Mouse (Mus musculus) intestine, postnatal 0 days (tissue): ENCODE results near the gene Ppp1r11. TPM values are rescaled to one million over a fixed set of nuclear protein-coding genes. Genes with fewer than 3 reads are reported as not detected.

Experiments
- ATAC-seq: fragments of 200-750 bp; cut with Nextera tagmentation; 2 replicates; pipeline ENCODE4 v1.8.0; 2017; ENCODE audit warnings: mild to moderate bottlenecking, moderate TSS enrichment, moderate library complexity
- H3K27ac ChIP-seq: fragments of 300-500 bp; sonication (generic); 2 replicates; pipeline ENCODE4 v1.5.1; 2014; ENCODE audit warnings: mild to moderate bottlenecking, low read depth, low read length, moderate library complexity
- H3K27me3 ChIP-seq: fragments of 300-500 bp; sonication (generic); replicated peaks from 2 replicates; pipeline ENCODE4 v1.6.1; 2014; ENCODE audit warnings: low read length, mixed read lengths; ENCODE audit not compliant: control insufficient read depth, insufficient read depth
- H3K36me3 ChIP-seq: fragments of 300-500 bp; sonication (generic); 2 replicates; pipeline ENCODE4 v1.6.1; 2014; ENCODE audit warnings: mild to moderate bottlenecking, moderate library complexity; ENCODE audit not compliant: control insufficient read depth, insufficient read depth
- H3K4me1 ChIP-seq: fragments of 300-500 bp; sonication (generic); replicated peaks from 2 replicates; pipeline ENCODE4 v1.6.1; 2014; ENCODE audit warnings: antibody characterized with exemption, low read length, mixed read lengths; ENCODE audit not compliant: control insufficient read depth, insufficient read depth
- H3K4me2 ChIP-seq: fragments of 300-500 bp; sonication (generic); replicated peaks from 2 replicates; pipeline ENCODE4 v1.6.1; 2014; ENCODE audit warnings: low read depth, mild to moderate bottlenecking, moderate library complexity
- H3K4me3 ChIP-seq: fragments of 300-500 bp; sonication (generic); 2 replicates; pipeline ENCODE4 v1.5.1; 2014; ENCODE audit warnings: low read depth, low read length
- H3K9ac ChIP-seq: fragments of 300-500 bp; sonication (generic); 2 replicates; pipeline ENCODE4 v1.6.1; 2014; ENCODE audit warnings: mild to moderate bottlenecking, low read depth, low read length
- H3K9me3 ChIP-seq: fragments of 300-500 bp; sonication (generic); 2 replicates; pipeline ENCODE4 v1.6.1; 2016; ENCODE audit warnings: mixed run types; ENCODE audit not compliant: control insufficient read depth
- CTCF ChIP-seq: sonication (generic); IDR thresholded peaks from 2 replicates; pipeline ENCODE4 v1.5.1; 2016; ENCODE audit warnings: low read depth, mild to moderate bottlenecking, control low read depth, antibody characterized with exemption, moderate library complexity
- WGBS: fragments of 180-500 bp; shearing (Covaris S2); extraction: QIAGEN DNeasy Blood & Tissue Kit; methylation state at CpG from one replicate; pipeline ENCODE4 v1.1.7; 2014; 5-methylcytosine and 5-hydroxymethylcytosine counted together
- polyA plus RNA-seq: library from polyadenylated mRNA; unstranded; fragments of >200 nt; fragmentation: Nextera tagmentation; extraction: Ambion mirVana; gene quantifications from 2 replicates; pipeline ENCODE4 v1.2.1, GENCODE M21; 2015

Gene Ppp1r11
- polyA plus RNA-seq, 1 experiment from 2014 or later = 96.1 TPM

- no peak overlapping the region for H3K4me2 ChIP-seq
- ATAC-seq = no peak
- H3K27ac ChIP-seq = no peak overlapping the region
- H3K9me3 ChIP-seq = no peaks in the 10 kb centered on the region
- WGBS = 86% methylated on average over 1 of the region's 1 CpGs
- no peak overlapping the region for H3K4me3 ChIP-seq
- no peaks in the 10 kb centered on the region for H3K27me3 ChIP-seq
- H3K4me1 ChIP-seq = no peaks in the 10 kb centered on the region
- TF ChIP-seq CTCF = no peak
- H3K9ac ChIP-seq = no peak overlapping the region
- no peaks in the 10 kb centered on the region for H3K36me3 ChIP-seq
Observed at GRCm38 (mm10) chr17:36966875-36967274, 15.3 kb upstream of the Ppp1r11 start.

- no peak overlapping the region for H3K4me3 ChIP-seq
- peak; percentile 29 for TF ChIP-seq CTCF
- peaks cover 1% of the 10 kb centered on the region; the same call in 1 of the 2 replicates for H3K36me3 ChIP-seq
- H3K4me2 ChIP-seq = no peak overlapping the region
- no peaks in the 10 kb centered on the region for H3K9me3 ChIP-seq
- peaks cover 4% of the 10 kb centered on the region; the same call in 1 of the 2 replicates for H3K4me1 ChIP-seq
- H3K27ac ChIP-seq = no peak overlapping the region
- no peaks in the 10 kb centered on the region for H3K27me3 ChIP-seq
- no peak overlapping the region for H3K9ac ChIP-seq
- 48% methylated on average over 1 of the region's 1 CpGs for WGBS
- no peak for ATAC-seq
Observed at GRCm38 (mm10) chr17:36961125-36961524, 9.6 kb upstream of the Ppp1r11 start.

GRCm38 (mm10) chr17:36958884-36959283 lies 7.3 kb upstream of the Ppp1r11 start:
- Histone ChIP-seq H3K27ac (peak overlapping the region; percentile 47), H3K4me1 (peaks cover 4% of the 10 kb centered on the region; the same call in 1 of the 2 replicates), H3K9me3 (no peaks in the 10 kb centered on the region), H3K4me3 (peak overlapping the region; percentile 56), H3K9ac (peak overlapping the region; percentile 74), H3K27me3 (no peaks in the 10 kb centered on the region), H3K36me3 (peaks cover 9% of the 10 kb centered on the region), H3K4me2 (peak overlapping the region; percentile 75)
- ATAC-seq = no peak
- TF ChIP-seq CTCF = no peak
- 8% methylated on average over 12 of the region's 12 CpGs for WGBS

DNA sequence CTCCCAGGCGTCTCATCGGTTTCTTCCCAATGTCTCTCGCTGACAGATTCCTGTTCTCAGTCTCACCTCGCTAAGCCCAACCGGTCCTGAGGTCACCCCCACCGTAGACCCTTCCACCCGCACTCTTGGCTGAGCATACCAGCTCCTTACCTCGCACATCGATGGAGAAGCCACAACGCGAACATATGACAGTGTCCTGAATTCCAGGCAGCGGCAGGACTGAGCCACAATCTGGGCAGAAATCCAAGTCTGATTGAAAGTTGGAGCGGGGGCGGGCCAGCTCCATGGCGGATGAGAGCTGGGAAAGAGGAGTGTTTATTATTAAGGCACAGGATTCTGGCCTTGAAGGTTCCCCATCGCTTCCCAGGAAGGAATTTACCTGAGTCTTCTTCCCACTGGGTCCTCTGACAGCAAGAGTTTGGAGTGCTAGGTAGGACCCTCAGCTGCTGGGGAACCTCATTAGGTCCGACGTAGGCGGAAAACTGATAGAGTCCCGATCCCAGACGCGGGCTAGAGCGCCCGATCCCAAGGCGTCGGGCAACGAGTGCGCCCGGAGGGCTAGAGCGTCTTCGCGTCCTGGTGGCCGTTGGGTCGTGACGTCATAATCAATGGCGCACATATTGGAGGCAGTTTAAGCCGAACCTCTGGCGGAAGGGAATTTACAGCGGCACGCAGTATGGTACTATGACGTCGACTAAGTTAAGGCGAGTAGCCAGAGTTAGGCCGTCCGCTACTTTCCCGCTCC lies 6.6 kb upstream of the Ppp1r11 start, which contains the start of the genes Znrd1 and Znrd1as:
TSS of gene Znrd1 (minus strand) at position 561 of the 745 bp plus-strand sequence.
TSS of gene Znrd1as (plus strand) at position 594 of the 745 bp plus-strand sequence.
- Histone ChIP-seq H3K4me2 (peak within 1 kb of the TSS; percentile 75), H3K36me3 (peaks cover 13% of the 10 kb centered on the region), H3K4me3 (peak within 1 kb of the TSS; percentile 56), H3K27ac (peak within 1 kb of the TSS; percentile 47), H3K4me1 (peaks cover 4% of the 10 kb centered on the region; the same call in 1 of the 2 replicates), H3K9me3 (no peaks in the 10 kb centered on the region), H3K9ac (peak within 1 kb of the TSS; percentile 74), H3K27me3 (no peaks in the 10 kb centered on the region)
- under 1% methylated on average over 46 of the region's 46 CpGs for WGBS
- peak; percentile 99 for ATAC-seq
- TF ChIP-seq CTCF = no peak; the same call in 1 of the 2 replicates

DNA sequence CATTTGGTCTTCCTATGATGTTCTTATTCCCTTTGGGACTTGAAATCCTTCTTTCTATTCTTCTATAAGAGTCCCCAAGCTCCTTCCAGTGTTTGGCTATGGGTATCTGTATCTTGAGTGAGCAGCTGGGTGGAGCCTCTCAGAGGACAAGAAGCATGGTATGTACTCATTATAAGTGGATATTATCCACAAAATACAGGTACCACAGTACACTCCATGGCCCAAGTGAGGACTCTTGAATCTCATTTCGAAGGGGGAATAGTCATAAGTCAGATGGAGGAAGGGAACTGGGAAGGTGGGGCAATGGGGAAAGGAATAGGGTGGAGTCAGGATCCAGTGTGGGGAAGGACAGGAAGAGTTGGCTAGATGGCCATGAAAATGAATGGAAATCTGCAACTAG lies 1.5 kb upstream of the Ppp1r11 start:
- WGBS = 97% methylated on average over 1 of the region's 1 CpGs
- H3K4me3 ChIP-seq = no peak overlapping the region
- peaks cover 4% of the 10 kb centered on the region; the same call in 1 of the 2 replicates for H3K4me1 ChIP-seq
- no peak overlapping the region for H3K4me2 ChIP-seq
- peaks cover 23% of the 10 kb centered on the region for H3K36me3 ChIP-seq
- H3K9ac ChIP-seq = no peak overlapping the region
- ATAC-seq = no peak
- no peak overlapping the region for H3K27ac ChIP-seq
- no peaks in the 10 kb centered on the region for H3K27me3 ChIP-seq
- TF ChIP-seq CTCF = no peak
- H3K9me3 ChIP-seq = no peaks in the 10 kb centered on the region

DNA sequence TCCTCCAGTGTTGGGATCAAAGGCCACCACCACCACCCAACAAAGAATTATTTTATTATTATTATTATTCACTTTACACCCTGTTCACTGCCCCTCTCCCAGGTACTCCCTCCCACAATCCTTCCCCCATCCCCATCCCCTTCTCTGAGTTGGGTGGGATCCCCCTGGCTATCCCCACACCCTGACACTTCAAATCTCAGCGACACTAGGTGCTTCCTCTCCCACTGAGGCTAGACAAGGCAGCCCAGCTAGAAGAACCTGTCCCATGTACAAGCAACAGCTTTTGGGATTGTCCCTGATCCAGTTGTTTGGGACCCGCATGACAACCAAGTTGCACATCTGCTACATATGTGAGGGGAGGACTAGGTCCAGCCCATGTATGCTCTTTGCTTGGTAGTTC lies 1.1 kb upstream of the Ppp1r11 start:
- no peak overlapping the region for H3K4me2 ChIP-seq
- peaks cover 3% of the 10 kb centered on the region; the same call in 1 of the 2 replicates for H3K4me1 ChIP-seq
- no peaks in the 10 kb centered on the region for H3K9me3 ChIP-seq
- no peak overlapping the region for H3K4me3 ChIP-seq
- no peak for TF ChIP-seq CTCF
- no peak overlapping the region for H3K27ac ChIP-seq
- peaks cover 23% of the 10 kb centered on the region for H3K36me3 ChIP-seq
- 88% methylated on average over 2 of the region's 2 CpGs for WGBS
- ATAC-seq = no peak
- no peaks in the 10 kb centered on the region for H3K27me3 ChIP-seq
- H3K9ac ChIP-seq = no peak overlapping the region
